Mouse (Mus musculus) heart, embryonic 12.5 days (tissue): ENCODE results near the gene Abca9. TPM values are rescaled to one million over a fixed set of nuclear protein-coding genes. Genes with fewer than 3 reads are reported as not detected.
A peak's percentile ranks its signal among the peaks of the same experiment; 100 is the strongest.

Source experiments
- ATAC-seq: fragments of 200-750 bp; cut with Nextera tagmentation; 2 replicates; pipeline ENCODE4 v1.8.0; 2017; ENCODE audit warnings: moderate TSS enrichment, moderate library complexity; ENCODE audit not compliant: insufficient number of reproducible peaks, low FRiP score
- H3K27ac ChIP-seq: fragments of 300-500 bp; sonication (generic); 2 replicates; pipeline ENCODE4 v1.5.1; 2016; ENCODE audit warnings: mild to moderate bottlenecking, moderate library complexity; ENCODE audit not compliant: poor library complexity, severe bottlenecking
- H3K27me3 ChIP-seq: fragments of 300-500 bp; sonication (generic); replicated peaks from 2 replicates; pipeline ENCODE4 v1.6.1; 2016; ENCODE audit warnings: mild to moderate bottlenecking, moderate library complexity
- H3K36me3 ChIP-seq: fragments of 300-500 bp; sonication (generic); 2 replicates; pipeline ENCODE4 v1.6.1; 2016; ENCODE audit warnings: mild to moderate bottlenecking, moderate library complexity
- H3K4me1 ChIP-seq: fragments of 300-500 bp; sonication (generic); replicated peaks from 2 replicates; pipeline ENCODE4 v1.6.1; 2016; ENCODE audit warnings: mild to moderate bottlenecking
- H3K4me2 ChIP-seq: fragments of 300-500 bp; sonication (generic); 2 replicates; pipeline ENCODE4 v1.6.1; 2016; ENCODE audit warnings: mild to moderate bottlenecking, moderate library complexity
- H3K4me3 ChIP-seq: fragments of 300-500 bp; sonication (generic); 2 replicates; pipeline ENCODE4 v1.5.1; 2016; ENCODE audit warnings: mild to moderate bottlenecking
- H3K9ac ChIP-seq: fragments of 300-500 bp; sonication (generic); 2 replicates; pipeline ENCODE4 v1.6.1; 2016; ENCODE audit warnings: mild to moderate bottlenecking, moderate library complexity
- H3K9me3 ChIP-seq: fragments of 300-500 bp; sonication (generic); replicated peaks from 2 replicates; pipeline ENCODE4 v1.6.1; 2016; ENCODE audit warnings: mild to moderate bottlenecking, moderate library complexity
- WGBS: fragments of 180-500 bp; shearing (Covaris S2); methylation state at CpG from one replicate; pipeline ENCODE4 v1.1.7; 2016; 5-methylcytosine and 5-hydroxymethylcytosine counted together
- polyA plus RNA-seq: library from polyadenylated mRNA; unstranded; fragments of >200 nt; fragmentation: Nextera tagmentation; extraction: Ambion mirVana; gene quantifications from 2 replicates; pipeline ENCODE4 v1.2.1, GENCODE M21; 2016

Gene Abca9
- 1.7 TPM in 2 replicates for polyA plus RNA-seq

- Histone ChIP-seq H3K36me3 (no peaks in the 10 kb centered on the region), H3K4me3 (peak within 1 kb of the TSS; percentile 21; the same call in 1 of the 2 replicates), H3K9ac (no peak within 1 kb of the TSS), H3K4me2 (peak within 1 kb of the TSS; percentile 44), H3K27ac (peak within 1 kb of the TSS; percentile 60; the same call in 1 of the 2 replicates), H3K27me3 (no peaks in the 10 kb centered on the region), H3K4me1 (0 out of 2 replicates have a peak, but pooled peaks cover 9% of the 10 kb centered on the region), H3K9me3 (no peaks in the 10 kb centered on the region)
- WGBS, result 27% methylated on average over 12 of the region's 12 CpGs
- no peak for ATAC-seq
Measured at GRCm38 (mm10) chr11:110167459-110168251, at the start of gene Abca9. TSS of gene Abca9 (minus strand) at chr11:110168196.

GRCm38 (mm10) chr11:110217118-110217517 lies 49.1 kb upstream of the Abca9 start:
- no peaks in the 10 kb centered on the region for H3K36me3 ChIP-seq
- ATAC-seq, result no peak

GRCm38 (mm10) chr11:110203930-110204329 lies 35.9 kb upstream of the Abca9 start:
- Histone ChIP-seq H3K4me2 (no peak overlapping the region), H3K9me3 (no peaks in the 10 kb centered on the region), H3K4me3 (no peak overlapping the region), H3K27me3 (no peaks in the 10 kb centered on the region), H3K36me3 (no peaks in the 10 kb centered on the region), H3K9ac (no peak overlapping the region), H3K27ac (no peak overlapping the region), H3K4me1 (no peaks in the 10 kb centered on the region)
- no peak for ATAC-seq
- WGBS, result 80% methylated on average over 5 of the region's 5 CpGs

More at GRCm38 (mm10) chr11:110217118-110217517, 49.1 kb upstream of the Abca9 start:
- H3K4me2 ChIP-seq, result no peak overlapping the region
- no peak overlapping the region for H3K27ac ChIP-seq
- H3K27me3 ChIP-seq, result no peaks in the 10 kb centered on the region
- H3K9me3 ChIP-seq, result no peaks in the 10 kb centered on the region
- no peaks in the 10 kb centered on the region for H3K4me1 ChIP-seq
- H3K4me3 ChIP-seq, result no peak overlapping the region
- no peak overlapping the region for H3K9ac ChIP-seq

- Histone ChIP-seq H3K4me3 (no peak overlapping the region), H3K9ac (no peak overlapping the region), H3K4me1 (no peaks in the 10 kb centered on the region), H3K9me3 (no peaks in the 10 kb centered on the region), H3K36me3 (no peaks in the 10 kb centered on the region), H3K4me2 (no peak overlapping the region), H3K27ac (no peak overlapping the region), H3K27me3 (no peaks in the 10 kb centered on the region)
- WGBS, result 72% methylated on average over 3 of the region's 3 CpGs
- no peak for ATAC-seq
Measured at GRCm38 (mm10) chr11:110198882-110199281, 30.9 kb upstream of the Abca9 start.

- Histone ChIP-seq H3K36me3 (no peaks in the 10 kb centered on the region), H3K9me3 (no peaks in the 10 kb centered on the region), H3K27me3 (no peaks in the 10 kb centered on the region), H3K4me3 (no peak overlapping the region), H3K4me1 (no peaks in the 10 kb centered on the region), H3K4me2 (no peak overlapping the region), H3K9ac (no peak overlapping the region), H3K27ac (no peak overlapping the region)
- 79% methylated on average over 8 of the region's 8 CpGs for WGBS
- no peak for ATAC-seq
Measured at GRCm38 (mm10) chr11:110196561-110197306, 28.7 kb upstream of the Abca9 start.

- Histone ChIP-seq H3K9ac (no peak overlapping the region), H3K4me3 (no peak overlapping the region), H3K27ac (no peak overlapping the region), H3K4me2 (no peak overlapping the region), H3K36me3 (no peaks in the 10 kb centered on the region), H3K27me3 (no peaks in the 10 kb centered on the region), H3K4me1 (no peaks in the 10 kb centered on the region), H3K9me3 (no peaks in the 10 kb centered on the region)
- no peak for ATAC-seq
- 67% methylated on average over 4 of the region's 4 CpGs for WGBS
Measured at GRCm38 (mm10) chr11:110195310-110195709, 27.3 kb upstream of the Abca9 start.

GRCm38 (mm10) chr11:110171212-110171611 lies 3.2 kb upstream of the Abca9 start:
- Histone ChIP-seq H3K36me3 (no peaks in the 10 kb centered on the region), H3K9ac (no peak overlapping the region), H3K27me3 (no peaks in the 10 kb centered on the region), H3K4me1 (0 out of 2 replicates have a peak, but pooled peaks cover 9% of the 10 kb centered on the region), H3K27ac (no peak overlapping the region), H3K4me2 (no peak overlapping the region), H3K4me3 (no peak overlapping the region), H3K9me3 (no peaks in the 10 kb centered on the region)
- ATAC-seq, result no peak
- WGBS, result 89% methylated on average over 3 of the region's 3 CpGs

GRCm38 (mm10) chr11:110165822-110166221 lies 2.2 kb downstream of the Abca9 start:
- no peak overlapping the region for H3K4me2 ChIP-seq
- H3K27ac ChIP-seq, result no peak overlapping the region
- 54% methylated on average over 3 of the region's 3 CpGs for WGBS
- ATAC-seq, result no peak
- 0 out of 2 replicates have a peak, but pooled peaks cover 9% of the 10 kb centered on the region for H3K4me1 ChIP-seq
- H3K9me3 ChIP-seq, result no peaks in the 10 kb centered on the region; the same call in 1 of the 2 replicates
- H3K36me3 ChIP-seq, result no peaks in the 10 kb centered on the region
- H3K9ac ChIP-seq, result no peak overlapping the region
- no peak overlapping the region for H3K4me3 ChIP-seq
- H3K27me3 ChIP-seq, result no peaks in the 10 kb centered on the region

- Histone ChIP-seq H3K4me1 (0 out of 2 replicates have a peak, but pooled peaks cover 9% of the 10 kb centered on the region), H3K9me3 (no peaks in the 10 kb centered on the region; the same call in 1 of the 2 replicates), H3K36me3 (no peaks in the 10 kb centered on the region), H3K27ac (no peak overlapping the region), H3K27me3 (no peaks in the 10 kb centered on the region), H3K4me2 (no peak overlapping the region), H3K4me3 (no peak overlapping the region), H3K9ac (no peak overlapping the region)
- ATAC-seq, result no peak
Measured at GRCm38 (mm10) chr11:110165409-110165808, 2.6 kb downstream of the Abca9 start.

GRCm38 (mm10) chr11:110157059-110157458 lies 10.9 kb downstream of the Abca9 start:
- no peak for ATAC-seq
- no peak overlapping the region for H3K4me3 ChIP-seq
- WGBS, result 54% methylated on average over 6 of the region's 6 CpGs
- H3K27me3 ChIP-seq, result no peaks in the 10 kb centered on the region
- H3K4me1 ChIP-seq, result no peaks in the 10 kb centered on the region
- no peak overlapping the region for H3K27ac ChIP-seq
- H3K9me3 ChIP-seq, result no peaks in the 10 kb centered on the region
- H3K9ac ChIP-seq, result no peak overlapping the region
- H3K36me3 ChIP-seq, result no peaks in the 10 kb centered on the region
- H3K4me2 ChIP-seq, result no peak overlapping the region

GRCm38 (mm10) chr11:110155985-110156384 lies 12.0 kb downstream of the Abca9 start:
- ATAC-seq, result no peak

More at GRCm38 (mm10) chr11:110155985-110156384, 12.0 kb downstream of the Abca9 start:
- Histone ChIP-seq H3K9ac (no peak overlapping the region), H3K4me3 (no peak overlapping the region), H3K4me2 (no peak overlapping the region), H3K36me3 (no peaks in the 10 kb centered on the region), H3K9me3 (no peaks in the 10 kb centered on the region), H3K27me3 (no peaks in the 10 kb centered on the region), H3K27ac (no peak overlapping the region), H3K4me1 (no peaks in the 10 kb centered on the region)
- 89% methylated on average over 11 of the region's 11 CpGs for WGBS
